Mouse (Mus musculus) brain, embryonic 14.5 days (tissue): ENCODE data around the gene Pced1b.

Source experiments
- CTCF ChIP-seq: fragments of 200-500 bp; IDR thresholded peaks from 2 replicates; pipeline ENCODE4 v1.5.1; 2012; ENCODE audit warnings: inconsistent platforms, mild to moderate bottlenecking, moderate library complexity, borderline replicate concordance; ENCODE audit not compliant: insufficient read depth, insufficient read length; ENCODE audit errors: extremely low read depth
- POLR2A ChIP-seq: fragments of 200-500 bp; IDR thresholded peaks from 2 replicates; pipeline ENCODE4 v1.6.1; 2012; ENCODE audit warnings: mild to moderate bottlenecking, inconsistent platforms, borderline replicate concordance; ENCODE audit not compliant: poor library complexity, insufficient read depth, insufficient read length, severe bottlenecking; ENCODE audit errors: extremely low read depth

- no peak for TF ChIP-seq CTCF
- no peak for TF ChIP-seq POLR2A
Measured at GRCm38 (mm10) chr15:97376792-97377222, 129.9 kb downstream of the Pced1b start.
